Mouse (Mus musculus) gonadal fat pad, adult 2 months (tissue): Measurements from ENCODE around the gene Smarcc1. TPM values are rescaled to one million over a fixed set of nuclear protein-coding genes. Genes with fewer than 3 reads are reported as not detected.
"Not testable (repeated sequence)": the region's sequence is repeated elsewhere in the genome, so short reads cannot be mapped to it uniquely, and the experiment has no call there.

ENCODE experiments used
- DNase-seq: peaks from one replicate; pipeline ENCODE4 v3.0.0-alpha.2; 2012; ENCODE audit warnings: low read depth
- polyA plus RNA-seq: library from polyadenylated mRNA; depleted of rRNA; stranded (reverse); fragments of >200 nt; gene quantifications from 2 replicates; pipeline ENCODE4 v1.2.3, GENCODE M21; 2012; rRNA removed

The Smarcc1 gene
- polyA plus RNA-seq: 13.1 and 18.2 TPM in 2 replicates

- peak; percentile 27 for DNase-seq
These were observed at the start of gene Smarcc1 for GRCm38 (mm10) chr9:110116977-110117778. TSS of gene Smarcc1 (plus strand) at chr9:110117708.

GRCm38 (mm10) chr9:110068745-110069144 lies 48.8 kb upstream of the Smarcc1 start:
- DNase-seq: no peak

- no peak for DNase-seq
These were observed 47.1 kb upstream of the Smarcc1 start for GRCm38 (mm10) chr9:110070358-110070757.

- no peak for DNase-seq
These were observed 46.5 kb upstream of the Smarcc1 start for GRCm38 (mm10) chr9:110071011-110071410.

GRCm38 (mm10) chr9:110071843-110072242 lies 45.7 kb upstream of the Smarcc1 start:
- no peak for DNase-seq

- DNase-seq: not testable (repeated sequence)
These were observed 41.0 kb upstream of the Smarcc1 start for GRCm38 (mm10) chr9:110076468-110076867.

GRCm38 (mm10) chr9:110081066-110081465 lies 36.4 kb upstream of the Smarcc1 start:
- DNase-seq: no peak

- no peak for DNase-seq
These were observed 33.1 kb upstream of the Smarcc1 start for GRCm38 (mm10) chr9:110084201-110084964.

- DNase-seq: no peak
These were observed 31.8 kb upstream of the Smarcc1 start for GRCm38 (mm10) chr9:110085693-110086092.

- DNase-seq: no peak
These were observed 24.2 kb upstream of the Smarcc1 start for GRCm38 (mm10) chr9:110093303-110093702.

- no peak for DNase-seq
These were observed 22.7 kb upstream of the Smarcc1 start for GRCm38 (mm10) chr9:110094761-110095160.

GRCm38 (mm10) chr9:110097791-110098190 lies 19.7 kb upstream of the Smarcc1 start:
- DNase-seq: no peak

- no peak for DNase-seq
These were observed 16.6 kb upstream of the Smarcc1 start for GRCm38 (mm10) chr9:110100627-110101600.

- no peak for DNase-seq
These were observed 1.0 kb upstream of the Smarcc1 start for GRCm38 (mm10) chr9:110116353-110116976.

GRCm38 (mm10) chr9:110117779-110118139 lies 251 bp downstream of the Smarcc1 start, which contains the start of gene Dhx30:
TSS of gene Dhx30 (minus strand) at chr9:110117830.
- no peak for DNase-seq

GRCm38 (mm10) chr9:110118249-110118648 lies 741 bp downstream of the Smarcc1 start:
- DNase-seq: no peak

- no peak for DNase-seq
These were observed 3.9 kb downstream of the Smarcc1 start for GRCm38 (mm10) chr9:110121424-110121823.

GRCm38 (mm10) chr9:110123322-110123721 lies 5.8 kb downstream of the Smarcc1 start:
- DNase-seq: no peak

GRCm38 (mm10) chr9:110124008-110124540 lies 6.6 kb downstream of the Smarcc1 start:
- DNase-seq: not testable (repeated sequence)

- no peak for DNase-seq
These were observed 13.5 kb downstream of the Smarcc1 start for GRCm38 (mm10) chr9:110130896-110131524.
